In genomic region chr3:9499994-9500553, GRCm38 (mm10) we compare ENCODE assay signal across 8 mouse cellular contexts.
A peak's percentile ranks its signal among the peaks of the same experiment; 100 is the strongest.
DNase-seq lines count a peak whose midpoint lies in the region; ATAC-seq and TF ChIP-seq lines count a peak whose summit lies in the region.

No protein-coding gene starts in this region.

- ATAC-seq in heart, embryonic 13.5 days (ENCODE audit: extremely low read depth, insufficient number of reproducible peaks, low FRiP score, low TSS enrichment): peak; percentile 48; the same call in 1 of the 2 replicates
- ATAC-seq in kidney, postnatal 0 days (replicated peaks; ENCODE audit: low FRiP score, low read depth): peak; percentile 69

- H3ac ChIP-seq in myocyte (ENCODE audit: control insufficient read depth, insufficient read length): no peak overlapping the region

- no peaks in the 10 kb centered on the region for H3K27me3 ChIP-seq in heart, embryonic 13.5 days (replicated peaks)
- no peaks in the 10 kb centered on the region for H3K27me3 ChIP-seq in kidney, postnatal 0 days (ENCODE audit: insufficient read depth, low read length)
- H3K27me3 ChIP-seq in myocyte (ENCODE audit: control insufficient read depth, insufficient read depth, insufficient read length): no peaks in the 10 kb centered on the region

- DNase-seq in adrenal gland, adult (ENCODE audit: inconsistent age in 2 of 2, low spot score in 1 of 2): peak; percentile 67 to 82
- DNase-seq in adrenal gland, postnatal 4 days (ENCODE audit: low spot score in 2 of 2): no peak
- DNase-seq in A20 (ENCODE audit: low read depth, low spot score): peak; percentile 4
- DNase-seq in cerebellum, adult 8-10 months: peak; percentile 40
- peak; percentile 32 for DNase-seq in kidney, postnatal 0 days (ENCODE audit: low spot score)
- no peak for DNase-seq in gastrocnemius, adult 18-20 months (ENCODE audit: low spot score)

- peaks cover 85% of the 10 kb centered on the region for H3K4me1 ChIP-seq in heart, embryonic 13.5 days
- H3K4me1 ChIP-seq in kidney, postnatal 0 days (replicated peaks; ENCODE audit: insufficient read depth, low read length): peaks cover 20% of the 10 kb centered on the region

- H3K9ac ChIP-seq in heart, embryonic 13.5 days: peak overlapping the region; percentile 71
- no peak overlapping the region for H3K9ac ChIP-seq in kidney, postnatal 0 days (ENCODE audit: low read depth, low read length)

- no peaks in the 10 kb centered on the region for H3K79me2 ChIP-seq in myocyte (ENCODE audit: control insufficient read depth, insufficient read depth)

- no peaks in the 10 kb centered on the region for H3K36me3 ChIP-seq in heart, embryonic 13.5 days
- no peaks in the 10 kb centered on the region for H3K36me3 ChIP-seq in kidney, postnatal 0 days (ENCODE audit: insufficient read depth, low read length)
- no peaks in the 10 kb centered on the region for H3K36me3 ChIP-seq in myocyte (ENCODE audit: control insufficient read depth, insufficient read depth)

- no peaks in the 10 kb centered on the region for H3K9me3 ChIP-seq in heart, embryonic 13.5 days
- no peaks in the 10 kb centered on the region for H3K9me3 ChIP-seq in kidney, postnatal 0 days (replicated peaks; ENCODE audit: low read length)

- 38% methylated on average over 8 of the region's 8 CpGs for WGBS in heart, embryonic 13.5 days
- 32% methylated on average over 8 of the region's 8 CpGs for WGBS in kidney, postnatal 0 days

- no peak for TF ChIP-seq CTCF in kidney, postnatal 0 days (IDR thresholded peaks at IDR 0.05; ENCODE audit: low read depth)

- peak overlapping the region; percentile 97 for H3K27ac ChIP-seq in heart, embryonic 13.5 days (replicated peaks)
- H3K27ac ChIP-seq in kidney, postnatal 0 days: no peak overlapping the region

- TF ChIP-seq POLR2A in myocyte (IDR thresholded peaks at IDR 0.05; ENCODE audit: insufficient read length, low read depth): no peak

- H3K4me2 ChIP-seq in heart, embryonic 13.5 days: peak overlapping the region; percentile 39
- 0 out of 2 replicates have a peak overlapping the region, but pooled peaks have one; percentile 21 for H3K4me2 ChIP-seq in kidney, postnatal 0 days (ENCODE audit: low read length)
- H3K4me2 ChIP-seq in myocyte (ENCODE audit: low read depth): peak overlapping the region; percentile 52

- H3K4me3 ChIP-seq in heart, embryonic 13.5 days: no peak overlapping the region
- H3K4me3 ChIP-seq in kidney, postnatal 0 days (replicated peaks; ENCODE audit: low read depth, low read length): no peak overlapping the region
- no peak overlapping the region for H3K4me3 ChIP-seq in myocyte

TF ChIP-seq in myocyte, 11 proteins besides CTCF, POLR2A, EP300 and RAD21:
- TF ChIP-seq POLR2AphosphoS2 (IDR thresholded peaks at IDR 0.05; ENCODE audit: insufficient read length, low read depth): no peak
- TF ChIP-seq REST (IDR thresholded peaks at IDR 0.05; ENCODE audit: insufficient read depth, insufficient read length): no peak
- TF ChIP-seq MYOG (IDR thresholded peaks at IDR 0.05; ENCODE audit: control insufficient read depth in 1 of 3, insufficient read depth in 1 of 3, insufficient read length in 2 of 3, low read depth in 2 of 3): no peak
- TF ChIP-seq TCF3 (IDR thresholded peaks at IDR 0.05; ENCODE audit: insufficient read length, low read depth): no peak
- TF ChIP-seq SRF (IDR thresholded peaks at IDR 0.05; ENCODE audit: control insufficient read depth, insufficient read length, low read depth): no peak
- no peak for TF ChIP-seq E2F4 (IDR thresholded peaks at IDR 0.05; ENCODE audit: insufficient read depth)
- TF ChIP-seq TCF12 (IDR thresholded peaks at IDR 0.05; ENCODE audit: insufficient read depth, poor library complexity, severe bottlenecking): no peak
- no peak for TF ChIP-seq MYOD1 (IDR thresholded peaks at IDR 0.05; ENCODE audit: control insufficient read depth in 1 of 3, insufficient read length in 2 of 3, low read depth in 2 of 3)

Comparison
In these comparisons a context has a peak if more than half of its experiments do, and no peak if none do; other contexts are left out.
1. DNase-seq: peak in adrenal gland, adult (2 of 2), A20 (single experiment), cerebellum, adult 8-10 months (single experiment) and kidney, postnatal 0 days (single experiment); none in adrenal gland, postnatal 4 days (0 of 2) and gastrocnemius, adult 18-20 months (single experiment).
2. Peak in every context shown above with its lines, with median percentiles within 50 percentile points of each other: H3K4me2 ChIP-seq.